Comparison of ENCODE assay signal across 15 mouse cellular contexts in the genomic region with DNA sequence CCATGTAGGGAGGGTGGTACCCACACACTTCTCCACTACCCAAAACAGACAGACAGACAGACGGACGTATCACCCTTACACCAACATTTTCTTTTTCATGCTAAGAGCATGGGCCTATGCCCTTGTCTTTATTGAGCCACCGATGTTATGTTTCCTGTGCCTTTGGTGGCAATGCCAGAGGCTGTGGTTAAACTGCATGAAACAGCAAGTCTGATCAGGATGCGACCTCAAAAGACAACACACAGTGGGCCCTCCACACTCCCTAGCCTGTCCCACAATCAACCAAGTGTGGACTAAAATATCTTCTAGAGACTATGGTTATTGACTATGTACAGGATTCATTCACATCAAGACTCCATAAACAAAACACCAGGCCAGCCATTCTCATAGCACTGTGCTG.
DNase-seq lines count a peak whose midpoint lies in the region; ATAC-seq lines count a peak whose summit lies in the region.
"Had no signal": no experiment of that assay in that cellular context is flagged by ENCODE, and none has a peak within 500 bp of the region (broad histone marks: within the 10 kb centered on the region; RNA-seq: fewer than 3 reads in every experiment).

No protein-coding gene starts in this region.

- H3K4me3 ChIP-seq in hindbrain, embryonic 16.5 days (ENCODE audit: low read length), result no peak overlapping the region
- no peak overlapping the region for H3K4me3 ChIP-seq in hindbrain, embryonic 13.5 days
- H3K4me3 ChIP-seq in megakaryocyte, embryonic 14.5 days (replicated peaks), result peak overlapping the region; percentile 89
- H3K4me3 ChIP-seq in embryonic facial prominence, embryonic 10.5 days, result peak overlapping the region; percentile 45; the same call in 1 of the 2 replicates
- H3K4me3 ChIP-seq in limb, embryonic 12.5 days (replicated peaks), result no peak overlapping the region
- H3K4me3 ChIP-seq: heart, embryonic 13.5 days; left cerebral cortex, adult 2 months; neural tube, embryonic 12.5 days; stomach, embryonic 15.5 days had no signal

- H3K36me3 ChIP-seq in hindbrain, embryonic 16.5 days (ENCODE audit: control insufficient read depth, insufficient read depth, low read length), result no peaks in the 10 kb centered on the region
- H3K36me3 ChIP-seq in hindbrain, embryonic 13.5 days, result 0 out of 2 replicates have a peak, but pooled peaks cover 2% of the 10 kb centered on the region
- H3K36me3 ChIP-seq in megakaryocyte, embryonic 14.5 days (replicated peaks; ENCODE audit: low read length), result peaks cover 83% of the 10 kb centered on the region
- peaks cover 56% of the 10 kb centered on the region for H3K36me3 ChIP-seq in embryonic facial prominence, embryonic 10.5 days (replicated peaks)
- peaks cover 45% of the 10 kb centered on the region for H3K36me3 ChIP-seq in limb, embryonic 12.5 days
- H3K36me3 ChIP-seq: stomach, embryonic 15.5 days had no signal

- H3K9ac ChIP-seq in hindbrain, embryonic 16.5 days (ENCODE audit: low read depth, low read length), result no peak overlapping the region
- H3K9ac ChIP-seq in hindbrain, embryonic 13.5 days, result no peak overlapping the region
- H3K9ac ChIP-seq in limb, embryonic 12.5 days (replicated peaks), result no peak overlapping the region
- H3K9ac ChIP-seq: heart, embryonic 13.5 days; neural tube, embryonic 12.5 days; stomach, embryonic 15.5 days had no signal

- H3K4me2 ChIP-seq in hindbrain, embryonic 16.5 days (ENCODE audit: low read length), result no peak overlapping the region
- H3K4me2 ChIP-seq in hindbrain, embryonic 13.5 days, result no peak overlapping the region
- H3K4me2 ChIP-seq in limb, embryonic 12.5 days, result no peak overlapping the region
- H3K4me2 ChIP-seq: stomach, embryonic 15.5 days had no signal

- H3K27me3 ChIP-seq in hindbrain, embryonic 16.5 days (replicated peaks; ENCODE audit: control insufficient read depth, insufficient read depth, low read length), result no peaks in the 10 kb centered on the region
- no peaks in the 10 kb centered on the region for H3K27me3 ChIP-seq in hindbrain, embryonic 13.5 days
- H3K27me3 ChIP-seq in megakaryocyte, embryonic 14.5 days (replicated peaks), result no peaks in the 10 kb centered on the region
- no peaks in the 10 kb centered on the region for H3K27me3 ChIP-seq in embryonic facial prominence, embryonic 10.5 days (replicated peaks; ENCODE audit: low read depth, poor library complexity, severe bottlenecking)
- no peaks in the 10 kb centered on the region for H3K27me3 ChIP-seq in limb, embryonic 12.5 days
- H3K27me3 ChIP-seq: heart, embryonic 13.5 days; neural tube, embryonic 12.5 days; stomach, embryonic 15.5 days had no signal

- DNase-seq in embryonic facial prominence, embryonic 10.5 days (ENCODE audit: low spot score), result no peak
- DNase-seq in left cerebral cortex, adult 11 months (ENCODE audit: low spot score), result no peak
- DNase-seq in right cerebral cortex, postnatal 10 days (ENCODE audit: low spot score in 2 of 2), result no peak
- DNase-seq: cerebellum, adult 9-11 months; kidney, adult 9 months; right cerebral cortex, postnatal 25 days had no signal

- no peak for ATAC-seq in hindbrain, embryonic 16.5 days
- ATAC-seq in hindbrain, embryonic 13.5 days (ENCODE audit: low FRiP score), result no peak
- no peak for ATAC-seq in megakaryocyte, adult 5-6 weeks (ENCODE audit: poor library complexity, severe bottlenecking)
- ATAC-seq in limb, embryonic 12.5 days (ENCODE audit: insufficient number of reproducible peaks, insufficient read depth, low FRiP score, low TSS enrichment, low read depth), result no peak

- 96% methylated on average over 4 of the region's 4 CpGs for WGBS in hindbrain, embryonic 16.5 days
- 94% methylated on average over 4 of the region's 4 CpGs for WGBS in hindbrain, embryonic 13.5 days
- WGBS in embryonic facial prominence, embryonic 10.5 days, result 93% methylated on average over 4 of the region's 4 CpGs
- 94% methylated on average over 4 of the region's 4 CpGs for WGBS in limb, embryonic 12.5 days

- no peaks in the 10 kb centered on the region for H3K9me3 ChIP-seq in hindbrain, embryonic 16.5 days (ENCODE audit: control insufficient read depth, low read length)
- H3K9me3 ChIP-seq in hindbrain, embryonic 13.5 days, result no peaks in the 10 kb centered on the region
- no peaks in the 10 kb centered on the region for H3K9me3 ChIP-seq in megakaryocyte, embryonic 14.5 days
- no peaks in the 10 kb centered on the region for H3K9me3 ChIP-seq in embryonic facial prominence, embryonic 10.5 days
- H3K9me3 ChIP-seq in limb, embryonic 12.5 days, result no peaks in the 10 kb centered on the region
- H3K9me3 ChIP-seq: heart, embryonic 13.5 days; stomach, embryonic 15.5 days had no signal

- 0 out of 2 replicates have a peak overlapping the region, but pooled peaks have one; percentile 16 for H3K27ac ChIP-seq in hindbrain, embryonic 16.5 days (ENCODE audit: low read depth, low read length)
- no peak overlapping the region for H3K27ac ChIP-seq in hindbrain, embryonic 13.5 days
- H3K27ac ChIP-seq in embryonic facial prominence, embryonic 10.5 days (replicated peaks), result peak overlapping the region; percentile 79; the same call in 1 of the 2 replicates
- peak overlapping the region; percentile 91 for H3K27ac ChIP-seq in limb, embryonic 12.5 days
- H3K27ac ChIP-seq: left cerebral cortex, adult 2 months had no signal

- H3K4me1 ChIP-seq in hindbrain, embryonic 16.5 days (ENCODE audit: control insufficient read depth, insufficient read depth, low read depth, low read length), result peaks cover 45% of the 10 kb centered on the region
- H3K4me1 ChIP-seq in hindbrain, embryonic 13.5 days (replicated peaks), result peaks cover 58% of the 10 kb centered on the region
- peaks cover 100% of the 10 kb centered on the region for H3K4me1 ChIP-seq in megakaryocyte, embryonic 14.5 days
- H3K4me1 ChIP-seq in embryonic facial prominence, embryonic 10.5 days, result peaks cover 66% of the 10 kb centered on the region
- H3K4me1 ChIP-seq in limb, embryonic 12.5 days (replicated peaks), result peaks cover 61% of the 10 kb centered on the region

Comparison
In these comparisons a context has a peak if more than half of its experiments do, and no peak if none do; other contexts are left out.
1. H3K4me3 ChIP-seq: peak in megakaryocyte, embryonic 14.5 days (single experiment) and embryonic facial prominence, embryonic 10.5 days (single experiment); none in hindbrain, embryonic 16.5 days (single experiment), hindbrain, embryonic 13.5 days (single experiment) and limb, embryonic 12.5 days (single experiment).